Comparison of ENCODE assay signal across 8 mouse cellular contexts in the genomic region with DNA sequence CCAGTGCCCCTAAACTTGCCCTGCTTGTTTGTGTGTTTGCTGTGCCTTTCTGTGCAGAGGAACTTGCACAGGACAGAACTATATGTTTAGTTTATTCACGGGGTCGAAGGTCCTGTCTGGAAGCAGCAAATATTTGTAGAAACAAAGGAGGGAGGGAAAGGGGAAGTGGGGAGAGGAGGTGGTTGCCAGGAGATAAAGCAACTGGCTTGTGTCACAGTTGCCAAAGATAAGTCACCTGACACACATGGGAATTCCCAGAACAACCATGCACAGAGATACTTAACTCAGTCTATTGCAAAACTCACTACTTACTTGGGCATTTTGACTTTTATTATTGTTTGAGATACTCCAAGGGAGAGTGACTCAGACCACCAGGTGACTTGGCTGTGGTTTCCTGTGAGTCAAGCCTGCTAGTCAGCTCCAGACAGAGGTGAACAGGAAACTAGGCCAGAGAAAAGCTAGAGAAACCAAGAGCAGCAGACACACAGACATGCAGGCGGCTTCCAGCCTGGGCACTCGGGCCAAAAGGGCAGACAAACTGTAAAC.
DNase-seq lines count a peak whose midpoint lies in the region; ATAC-seq and TF ChIP-seq lines count a peak whose summit lies in the region.

No protein-coding gene starts in this region.

- H3K27me3 ChIP-seq in liver, adult 2 months (ENCODE audit: control insufficient read depth, insufficient read depth, low read length): no peaks in the 10 kb centered on the region

- 4% methylated on average over 4 of the region's 4 CpGs for WGBS in bone marrow, adult 2 months
- WGBS in liver, adult 2 months: 5% methylated on average over 4 of the region's 4 CpGs

- peak overlapping the region; percentile 72 for H3K27ac ChIP-seq in gastrocnemius, adult 2 months
- H3K27ac ChIP-seq in bone marrow, adult 2 months (ENCODE audit: control insufficient read depth, insufficient read depth, low read depth, low read length, poor library complexity): peak overlapping the region; percentile 6; the same call in 1 of the 2 replicates
- peak overlapping the region; percentile 79 for H3K27ac ChIP-seq in liver, adult 2 months (replicated peaks; ENCODE audit: insufficient read depth, low read depth, low read length)

- intact Hi-C loops in gastrocnemius, adult 2 months (cut with DNase I): no loop called here
- intact Hi-C loops in heart, postnatal 10 days (cut with DNase I): loop anchor here (2.0 to 10.0 kb wide), 6 partner anchors 38 to 288 kb away; no protein-coding TSS in a partner anchor

- ATAC-seq in neutrophil, adult 5-6 weeks (ENCODE audit: extremely low read depth, insufficient number of reproducible peaks, low FRiP score, poor library complexity, severe bottlenecking): peak; percentile 89

- TF ChIP-seq POLR2A in bone marrow, adult 2 months (IDR thresholded peaks at IDR 0.05; ENCODE audit: borderline replicate concordance, control insufficient read depth, low read depth, low read length): no peak
- no peak for TF ChIP-seq POLR2A in liver, adult 2 months (IDR thresholded peaks at IDR 0.05; ENCODE audit: extremely low read depth, insufficient read depth, low read length)

- no peaks in the 10 kb centered on the region for H3K79me2 ChIP-seq in liver, adult 2 months (ENCODE audit: control insufficient read depth, insufficient read depth, low read length)

- peaks cover 1% of the 10 kb centered on the region; the same call in 1 of the 2 replicates for H3K4me1 ChIP-seq in bone marrow, adult 2 months (ENCODE audit: control insufficient read depth, insufficient read depth, low read length)
- peaks cover 12% of the 10 kb centered on the region for H3K4me1 ChIP-seq in liver, adult 2 months (ENCODE audit: control insufficient read depth, insufficient read depth, low read length)

- no peak overlapping the region for H3K9ac ChIP-seq in liver, adult 2 months (ENCODE audit: low read depth, low read length)

- TF ChIP-seq CTCF in gastrocnemius, adult 2 months (IDR thresholded peaks at IDR 0.05): no peak
- no peak for TF ChIP-seq CTCF in bone marrow, adult 2 months (IDR thresholded peaks at IDR 0.05; ENCODE audit: control insufficient read depth, insufficient read depth, low read length)
- no peak for TF ChIP-seq CTCF in liver, adult 2 months (IDR thresholded peaks at IDR 0.05; ENCODE audit: low read depth, low read length)

- no peak overlapping the region for H3K4me3 ChIP-seq in gastrocnemius, adult 2 months
- no peak overlapping the region for H3K4me3 ChIP-seq in bone marrow, adult 2 months (replicated peaks; ENCODE audit: control insufficient read depth, low read depth, low read length)
- H3K4me3 ChIP-seq in liver, adult 2 months (ENCODE audit: insufficient read depth, low read depth, low read length): no peak overlapping the region

- H3K36me3 ChIP-seq in liver, adult 2 months (ENCODE audit: control insufficient read depth, insufficient read depth, low read length): no peaks in the 10 kb centered on the region

- peak; percentile 33 for DNase-seq in gastrocnemius, adult 2 months
- DNase-seq in gastrocnemius, adult 18-20 months (ENCODE audit: low spot score): no peak
- peak; percentile 67 to 70 for DNase-seq in heart, postnatal 10 days
- peak; percentile 95 for DNase-seq in liver, adult 2 months (ENCODE audit: extremely low read depth, low read depth, low spot score)
- no peak for DNase-seq in left cerebral cortex, adult 8-10 months (ENCODE audit: low spot score in 2 of 2)
- DNase-seq in cerebellum, adult 11 months: no peak

Comparison
In these comparisons a context has a peak if more than half of its experiments do, and no peak if none do; other contexts are left out.
1. DNase-seq: peak in gastrocnemius, adult 2 months (single experiment), heart, postnatal 10 days (2 of 2) and liver, adult 2 months (single experiment); none in gastrocnemius, adult 18-20 months (single experiment), left cerebral cortex, adult 8-10 months (0 of 2) and cerebellum, adult 11 months (single experiment).
2. H3K27ac ChIP-seq: peak in every context shown above with its lines; median percentile 79 in liver, adult 2 months; 72 in gastrocnemius, adult 2 months; 6 in bone marrow, adult 2 months.